Mouse (Mus musculus) B cell, adult 2 months (primary cell): ENCODE data around the gene Sgms1.

Source experiments
- DNase-seq, 2 experiments: peaks; one replicate each; pipeline ENCODE4 v3.0.0; 2022

The Sgms1 gene

DNA sequence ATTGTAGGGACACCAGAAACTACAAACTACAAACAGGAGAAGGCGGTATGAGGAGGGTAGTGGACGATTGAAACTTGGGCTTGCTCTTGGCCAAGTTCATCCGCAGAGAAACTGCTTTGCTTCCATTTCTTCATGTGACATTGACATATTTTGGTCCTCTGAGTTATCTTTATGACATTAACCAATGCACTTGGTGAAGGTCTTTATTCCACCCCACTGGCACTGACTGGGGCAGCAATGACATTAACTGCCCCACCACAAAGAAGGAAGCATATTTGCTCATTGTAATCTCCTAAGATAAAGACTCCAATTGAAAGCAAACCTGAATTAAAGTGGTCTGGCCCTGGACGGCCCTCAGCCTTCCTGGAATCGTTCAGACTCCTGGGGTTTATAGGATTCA, 100.6 kb downstream of the Sgms1 start:
- DNase-seq: no peak

DNA sequence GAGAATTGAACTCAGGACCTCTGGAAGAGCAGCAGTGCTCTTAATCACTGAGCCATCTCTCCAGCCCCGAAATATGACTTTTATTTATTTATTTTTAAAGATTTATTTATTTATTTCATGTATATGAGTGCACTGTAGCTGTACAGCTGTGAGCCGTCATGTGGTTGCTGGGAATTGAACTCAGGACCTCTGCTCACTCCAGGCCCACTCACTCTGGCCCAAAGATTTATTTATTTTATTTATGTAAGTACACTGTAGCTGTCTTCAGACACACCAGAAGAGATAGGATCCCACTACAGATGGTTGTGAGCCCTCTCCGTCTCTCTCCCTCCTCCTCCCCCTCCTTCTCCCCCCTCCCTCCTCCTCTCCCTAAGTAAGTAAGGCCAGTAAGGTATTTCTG, 101.7 kb downstream of the Sgms1 start:
- no peak for DNase-seq

DNA sequence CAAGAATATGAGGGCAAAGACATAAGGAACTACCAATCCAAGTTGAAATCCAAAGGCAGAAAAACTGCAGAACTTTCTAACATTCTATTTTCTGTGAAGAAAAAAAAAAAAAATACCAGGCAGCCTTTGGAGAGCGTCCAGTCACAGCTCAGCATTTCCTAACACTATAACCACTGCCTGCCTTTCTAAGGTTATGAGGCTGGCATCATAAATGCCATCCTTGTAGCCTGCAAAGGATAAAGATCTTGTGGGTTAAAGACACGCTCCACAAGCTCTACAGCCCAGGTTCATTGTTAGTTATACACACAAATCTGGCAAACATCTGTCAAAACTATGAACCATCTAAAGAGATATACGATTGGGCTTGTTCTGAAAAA, 104.1 kb downstream of the Sgms1 start:
- DNase-seq: no peak

DNA sequence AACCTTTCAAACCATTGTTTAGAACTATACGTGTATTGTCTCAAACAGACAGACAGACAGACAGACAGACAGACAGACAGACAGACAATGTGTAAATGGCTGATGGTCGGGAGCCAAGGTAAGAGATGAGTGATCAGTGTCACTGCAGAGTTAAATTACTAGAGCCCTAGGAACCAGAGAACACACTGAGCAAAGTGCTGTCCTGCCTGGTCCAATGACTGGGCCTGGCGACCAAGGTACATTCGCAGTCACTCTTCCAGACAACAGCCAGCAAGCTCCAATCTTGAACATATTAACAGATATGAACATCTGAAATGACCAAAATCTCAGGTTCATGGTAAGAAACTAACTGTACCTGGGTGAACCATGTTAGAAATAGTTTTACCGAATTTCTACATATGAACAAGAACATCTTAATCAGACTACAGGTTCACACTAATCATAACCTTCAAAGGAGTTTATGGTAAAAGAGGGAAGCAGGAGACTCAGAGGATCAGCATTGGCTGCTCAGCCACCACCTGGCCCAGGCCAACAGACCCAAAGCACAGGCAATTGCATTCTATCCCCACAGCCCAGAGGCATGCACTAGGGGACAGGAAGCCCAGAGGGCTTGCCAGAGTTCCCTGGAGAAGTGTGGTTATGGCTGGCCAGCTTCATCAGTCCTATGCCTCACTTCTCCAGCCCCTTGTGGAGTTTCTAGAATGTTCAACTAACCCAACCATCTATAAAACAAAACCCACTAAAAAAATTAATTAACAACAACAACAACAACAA, 104.6 kb downstream of the Sgms1 start:
- no peak for DNase-seq

DNA sequence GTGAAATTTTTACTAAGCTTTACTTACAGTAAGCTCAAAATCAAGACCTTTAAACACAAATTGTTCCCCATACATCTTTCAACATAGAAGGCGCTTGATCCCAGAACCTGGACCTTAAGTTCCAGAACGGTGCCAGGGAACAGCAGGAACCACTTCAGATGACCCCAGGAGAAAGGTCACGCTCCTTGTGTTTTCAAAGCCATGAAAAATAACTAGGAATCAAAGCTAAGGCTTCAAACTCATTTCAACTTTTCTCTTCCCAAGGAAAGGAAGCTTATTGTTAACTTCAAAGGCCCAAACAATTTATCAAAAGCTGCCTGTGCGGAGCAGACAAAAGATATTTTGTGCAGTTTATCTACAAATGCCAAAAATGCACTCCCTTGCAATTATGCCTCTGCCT, 107.6 kb downstream of the Sgms1 start:
- DNase-seq: no peak

DNA sequence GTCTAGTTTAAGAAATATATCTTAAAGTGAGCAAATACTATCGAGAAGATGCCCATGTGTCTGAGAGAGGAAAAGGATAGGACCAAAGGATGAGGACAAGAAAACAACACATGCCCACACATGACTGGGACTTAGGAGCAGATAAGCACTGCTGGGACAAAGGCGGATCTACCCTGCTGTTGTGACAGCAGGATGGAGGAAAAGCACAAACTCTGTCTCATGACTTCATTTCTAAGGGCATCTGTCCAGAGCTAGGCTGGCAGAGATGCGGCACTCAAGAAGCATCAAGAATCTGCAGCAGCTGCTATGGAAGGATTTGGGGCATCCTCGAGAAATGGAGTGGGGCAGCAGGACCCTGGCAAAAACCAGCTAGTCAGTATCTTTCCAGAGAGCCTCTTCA, 109.1 kb downstream of the Sgms1 start:
- no peak for DNase-seq

DNA sequence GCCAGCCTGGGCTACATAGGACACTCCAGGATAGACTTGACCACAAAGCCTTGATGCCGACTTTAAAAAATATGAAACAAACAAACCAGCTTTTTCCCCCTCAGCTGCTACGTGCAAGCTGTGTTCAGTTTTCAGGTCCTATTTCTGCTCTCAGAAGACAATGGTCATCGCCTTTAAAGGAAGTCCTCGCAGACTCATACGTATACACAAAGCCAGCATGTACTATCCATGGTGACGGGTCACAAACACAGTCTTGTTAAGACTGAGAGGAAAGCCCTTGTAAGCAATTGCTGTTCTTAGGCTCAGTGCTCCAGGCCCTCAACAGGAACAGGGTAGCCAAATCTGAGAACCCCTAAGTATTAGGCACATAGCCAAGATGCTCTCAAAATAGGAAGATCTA, 110.1 kb downstream of the Sgms1 start:
- DNase-seq: peak; percentile 23 to 31

DNA sequence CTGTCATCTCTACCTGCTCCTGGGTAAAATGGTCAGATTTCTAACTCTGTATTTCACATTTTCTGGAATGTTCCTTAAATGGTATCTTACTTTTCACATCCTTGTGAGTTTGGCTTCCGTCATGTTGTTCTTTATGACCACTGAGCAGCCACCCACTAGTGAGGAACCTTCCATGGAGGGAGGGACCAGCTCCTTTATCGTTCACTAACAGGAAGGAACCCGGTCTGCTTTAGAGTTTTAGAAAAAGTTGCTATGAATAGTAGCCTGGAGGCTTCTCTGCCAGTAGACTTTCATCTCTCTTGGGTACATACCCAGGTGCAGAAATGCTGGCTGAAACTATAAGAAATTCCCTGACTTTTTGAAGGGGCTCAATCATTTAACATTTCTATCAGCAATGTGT, 111.6 kb downstream of the Sgms1 start:
- DNase-seq: no peak

DNA sequence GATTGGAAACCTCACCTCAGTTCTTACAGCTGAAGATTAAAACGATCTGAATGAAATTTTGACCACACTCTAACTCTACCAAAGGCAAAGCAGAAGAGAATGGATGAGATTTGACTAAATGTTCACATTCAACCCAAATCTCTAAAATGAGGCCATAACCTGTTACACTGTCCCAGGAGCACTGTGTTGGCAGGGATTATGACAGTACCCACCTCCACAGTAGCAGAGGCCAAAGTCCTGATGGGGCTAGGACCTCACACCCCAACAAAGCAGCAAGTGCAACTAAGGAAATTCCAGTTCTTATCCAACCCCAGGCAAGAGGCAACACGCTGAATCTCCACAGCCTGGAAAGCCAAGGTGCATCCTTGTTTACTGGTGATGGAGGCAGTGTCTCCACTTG, 112.2 kb downstream of the Sgms1 start:
- DNase-seq: no peak

DNA sequence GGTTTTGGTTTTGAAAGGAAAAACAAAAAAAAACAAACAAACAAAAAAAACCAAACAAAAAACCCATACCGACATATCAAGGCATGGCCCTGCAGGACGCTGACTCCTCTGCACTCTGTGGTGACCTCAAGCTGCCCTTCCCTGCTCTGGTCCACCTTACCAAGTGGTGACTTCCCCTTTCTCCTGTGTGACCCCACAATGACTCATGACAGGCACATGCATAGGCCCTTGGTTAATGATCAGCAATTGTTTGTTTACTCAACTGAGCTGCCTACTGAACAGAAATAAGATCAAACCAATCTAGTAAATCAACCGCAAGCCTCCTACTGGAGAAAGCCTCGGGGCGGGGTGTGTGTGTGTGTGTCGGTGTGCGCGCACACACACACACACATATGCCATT, 112.7 kb downstream of the Sgms1 start:
- DNase-seq: peak; percentile 50 to 59

DNA sequence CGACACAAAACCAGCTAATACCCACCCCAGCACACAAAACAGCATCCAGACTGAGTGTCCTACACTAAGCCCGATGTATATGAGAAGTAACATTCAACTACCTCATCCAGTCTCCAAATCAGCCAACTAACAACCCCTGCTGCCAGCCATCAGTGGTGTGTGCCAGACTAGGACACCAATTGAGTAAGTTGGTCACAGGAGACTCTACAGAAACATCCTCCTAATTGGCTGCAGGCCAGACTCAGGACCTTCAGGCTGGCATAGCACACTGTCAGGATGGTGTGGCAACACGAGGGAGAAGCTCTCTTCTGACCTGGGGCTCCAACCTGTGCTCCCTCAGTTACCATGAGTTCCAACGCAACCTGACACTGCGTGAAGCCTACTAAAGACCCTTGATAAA, 113.3 kb downstream of the Sgms1 start:
- DNase-seq: peak in 1 of 2 experiments; percentile 25

DNA sequence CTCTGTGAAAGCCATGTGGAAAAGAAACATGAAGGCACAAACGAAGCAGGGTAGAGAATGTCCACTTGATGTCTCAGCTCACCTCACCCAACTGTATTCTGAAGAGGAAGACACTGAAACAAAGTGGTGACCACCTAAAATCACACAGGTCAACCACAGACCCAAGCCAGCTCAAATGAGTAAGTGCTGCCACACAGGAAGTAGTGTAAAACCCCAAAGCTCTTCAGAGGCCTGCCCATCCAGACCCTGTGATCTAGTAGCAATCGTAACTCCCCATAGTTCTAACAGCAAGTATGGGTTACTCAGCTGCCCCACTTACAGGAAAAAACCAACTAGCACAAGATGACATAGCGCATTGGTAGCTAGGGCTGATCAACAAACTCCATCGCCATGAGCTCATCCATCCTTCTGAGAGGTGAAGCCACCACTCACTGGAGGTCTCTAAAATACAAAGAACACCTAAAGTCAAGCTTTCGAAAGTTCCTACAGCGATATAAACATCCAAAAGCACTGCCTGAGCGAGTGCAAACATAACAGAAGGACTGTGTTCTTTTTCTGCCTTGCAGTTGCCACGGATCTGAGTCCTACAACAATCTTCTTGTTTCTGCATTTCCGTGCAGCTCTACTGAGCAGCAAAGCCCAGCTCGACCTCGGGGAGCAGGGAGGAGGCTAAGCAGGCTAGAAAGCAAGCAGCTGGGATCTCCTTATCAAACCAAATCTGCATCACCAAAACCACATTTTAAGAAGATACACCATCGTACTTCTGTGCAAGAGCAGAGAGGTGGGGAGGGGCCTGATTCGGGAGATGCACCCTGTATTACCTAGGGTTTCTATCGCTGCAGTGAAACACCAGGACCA, 114.2 kb downstream of the Sgms1 start:
- DNase-seq: peak; percentile 70 to 74

DNA sequence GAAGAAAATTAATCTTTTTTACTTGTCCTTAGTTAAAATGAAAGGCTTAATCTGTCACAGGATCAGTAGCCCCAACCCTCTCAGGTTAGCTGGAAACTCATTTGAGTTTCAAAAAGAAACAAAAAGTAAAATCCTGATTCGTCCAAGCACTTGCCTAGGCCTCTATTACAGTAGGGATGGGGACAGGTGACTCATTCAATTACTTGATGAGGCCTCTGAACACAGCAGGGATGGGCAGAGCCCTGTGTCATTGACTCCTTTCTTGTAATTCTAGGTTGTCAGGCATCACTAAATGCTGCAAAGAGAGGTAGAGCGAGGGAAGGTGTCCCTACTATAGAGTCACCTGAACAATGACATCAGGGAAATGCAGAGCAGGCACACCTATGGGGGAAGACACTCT, 115.4 kb downstream of the Sgms1 start:
- peak in 1 of 2 experiments; percentile 22 for DNase-seq

DNA sequence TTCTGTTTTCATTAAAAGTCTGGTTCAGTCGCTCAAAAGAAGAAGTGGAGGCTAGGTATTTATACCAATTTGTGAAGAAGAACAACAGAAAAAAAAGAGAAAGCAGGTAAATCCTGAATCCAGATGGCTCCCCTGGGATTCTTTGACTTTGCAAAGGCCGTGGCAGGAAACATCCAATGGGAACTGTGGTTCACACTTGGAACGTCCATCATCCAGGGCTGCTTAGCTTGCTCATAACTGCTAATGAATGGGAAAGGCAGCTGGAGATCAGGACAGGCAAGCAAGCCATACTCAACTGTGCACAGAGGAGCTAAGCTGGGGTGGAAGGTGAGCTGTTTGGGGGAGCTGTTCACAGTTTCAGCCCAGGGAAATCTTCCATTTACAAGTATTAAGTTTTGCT, 115.8 kb downstream of the Sgms1 start:
- no peak for DNase-seq

DNA sequence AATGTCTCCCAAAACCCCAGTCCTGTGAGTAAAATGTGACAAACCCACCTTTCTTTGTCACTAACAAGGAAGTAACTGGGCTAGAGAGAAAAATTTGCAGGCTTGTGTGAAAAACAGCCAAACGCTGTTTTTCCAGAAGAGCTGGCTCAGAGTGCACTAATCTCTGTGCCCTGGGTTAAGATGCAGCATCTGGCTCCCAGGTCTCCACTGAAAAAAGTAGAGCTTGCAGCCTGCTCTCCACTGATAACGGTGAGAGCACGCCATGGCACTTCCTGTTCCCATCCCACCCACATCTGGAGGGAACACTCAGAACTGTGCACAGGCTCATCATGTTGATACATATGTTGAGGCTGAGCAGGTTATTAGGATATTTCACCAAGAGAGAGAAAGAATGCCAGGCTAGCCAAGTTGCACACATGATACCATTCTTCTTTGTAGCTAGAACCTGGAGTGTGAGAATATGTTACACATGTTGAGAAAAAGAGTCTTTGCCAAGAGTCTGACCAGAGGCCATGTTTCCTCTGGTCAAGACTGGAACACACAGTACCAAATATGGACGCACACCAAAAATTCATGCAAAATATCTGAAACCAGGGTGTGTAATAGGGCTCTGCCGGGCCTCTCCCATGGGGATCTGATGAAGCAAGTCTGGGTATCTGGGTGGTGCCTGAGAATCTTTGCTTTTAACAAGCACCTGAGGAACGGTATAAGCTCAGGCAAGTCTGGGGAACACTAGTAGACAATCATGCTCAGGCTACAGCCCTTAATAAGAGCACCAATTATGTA, 116.8 kb downstream of the Sgms1 start:
- peak in 1 of 2 experiments; percentile 44 for DNase-seq

DNA sequence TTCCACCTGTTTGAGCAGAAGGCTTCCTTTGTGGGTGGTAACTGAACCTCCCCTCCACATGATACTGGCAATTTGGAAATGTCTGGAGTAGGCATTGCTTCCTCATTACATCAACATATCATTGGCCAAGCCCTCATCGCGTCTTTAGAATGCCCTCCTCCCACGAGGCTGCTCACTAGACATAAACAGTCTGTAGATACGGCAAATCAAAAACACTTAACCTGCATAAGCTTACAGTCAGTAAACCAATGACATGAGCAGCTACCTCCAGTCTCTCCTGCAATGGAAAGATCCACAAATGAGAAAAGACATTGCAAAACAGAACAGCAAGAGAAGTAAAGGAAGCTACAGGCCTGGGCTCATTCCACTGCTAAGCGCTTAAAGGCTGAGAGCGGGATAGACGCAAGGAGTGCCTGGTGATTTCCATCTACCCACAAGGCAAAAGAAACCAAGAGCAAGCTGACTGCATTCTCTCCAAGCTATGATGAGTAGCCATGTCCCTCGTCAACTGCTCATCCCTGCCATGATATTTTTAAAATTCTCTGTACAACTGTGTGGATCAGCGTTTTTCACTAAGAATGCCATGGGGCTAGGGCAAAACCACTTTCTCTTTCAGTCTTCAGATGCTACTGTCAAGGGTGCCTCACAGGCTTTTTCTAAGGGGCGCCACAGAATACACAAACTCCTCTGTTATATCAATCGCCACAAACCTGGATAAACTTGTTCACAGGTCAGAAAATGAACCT, 117.9 kb downstream of the Sgms1 start:
- DNase-seq: peak in 1 of 2 experiments; percentile 17

DNA sequence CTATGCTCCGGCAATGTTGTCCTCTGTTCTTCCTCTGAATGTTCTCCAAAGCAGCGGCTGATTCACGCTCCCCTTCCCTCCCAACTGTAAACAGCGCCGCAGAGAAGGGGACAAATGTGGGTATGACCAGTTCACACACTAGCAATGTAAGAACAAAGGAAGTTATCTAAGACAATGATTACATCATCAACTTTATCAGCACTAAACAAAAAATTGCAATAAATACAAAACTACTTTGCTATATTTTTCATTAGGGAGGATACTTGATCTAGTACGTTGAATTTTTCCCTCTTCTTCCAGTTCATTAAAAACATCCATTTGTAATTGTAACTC, 119.7 kb downstream of the Sgms1 start:
- DNase-seq: no peak

DNA sequence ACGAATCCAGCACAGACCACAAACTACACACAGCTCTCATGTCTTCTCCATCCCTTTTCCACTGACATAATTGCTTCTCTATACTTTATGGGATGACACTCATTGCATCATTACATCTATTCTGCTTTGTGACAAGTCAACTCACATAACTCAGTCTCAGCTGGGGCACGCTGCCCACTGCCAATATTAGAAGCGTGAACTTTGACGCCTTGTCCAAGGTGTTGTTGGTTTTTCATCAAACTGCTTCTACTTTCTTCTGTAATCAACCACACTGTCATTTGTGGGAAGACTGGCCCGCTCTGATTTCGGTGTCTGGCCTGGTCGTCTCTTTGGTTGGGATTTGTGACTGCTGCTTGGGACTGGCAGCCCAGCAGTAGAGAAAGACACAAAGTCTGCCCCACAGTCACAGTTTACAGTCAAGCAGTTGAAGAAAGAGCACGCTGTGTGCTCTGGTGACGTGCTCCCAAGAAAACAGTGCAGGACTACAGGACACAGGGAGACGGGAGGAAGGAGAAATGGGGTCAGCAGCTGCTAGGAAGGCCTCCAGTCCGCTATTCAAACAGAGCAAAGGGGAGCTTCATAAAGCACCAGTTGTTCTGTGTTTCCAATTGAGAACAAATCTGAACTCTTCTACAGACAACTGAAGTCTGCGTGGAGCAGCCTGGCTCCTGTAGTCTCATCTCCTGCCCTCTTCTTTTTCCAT, 120.2 kb downstream of the Sgms1 start:
- DNase-seq: no peak

DNA sequence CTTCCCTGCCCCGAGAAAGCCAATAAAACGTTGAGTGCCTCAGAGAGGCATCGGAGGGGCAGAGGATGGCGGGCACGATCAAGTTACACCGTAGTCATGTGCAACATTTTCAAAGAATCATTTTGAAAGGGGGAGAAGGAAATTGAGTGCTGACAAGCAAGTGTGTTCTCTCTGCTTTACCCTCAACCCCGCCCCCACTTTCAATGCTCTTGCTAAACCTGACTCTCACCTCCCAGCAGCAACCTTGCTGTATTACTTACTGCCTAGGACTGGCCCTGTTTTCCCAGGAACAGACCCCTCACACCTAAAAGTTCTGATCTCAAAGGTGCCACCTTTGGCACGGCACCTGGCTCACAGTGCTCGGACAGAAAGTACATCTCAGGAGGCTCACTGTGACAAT, 121.0 kb downstream of the Sgms1 start:
- DNase-seq: no peak

DNA sequence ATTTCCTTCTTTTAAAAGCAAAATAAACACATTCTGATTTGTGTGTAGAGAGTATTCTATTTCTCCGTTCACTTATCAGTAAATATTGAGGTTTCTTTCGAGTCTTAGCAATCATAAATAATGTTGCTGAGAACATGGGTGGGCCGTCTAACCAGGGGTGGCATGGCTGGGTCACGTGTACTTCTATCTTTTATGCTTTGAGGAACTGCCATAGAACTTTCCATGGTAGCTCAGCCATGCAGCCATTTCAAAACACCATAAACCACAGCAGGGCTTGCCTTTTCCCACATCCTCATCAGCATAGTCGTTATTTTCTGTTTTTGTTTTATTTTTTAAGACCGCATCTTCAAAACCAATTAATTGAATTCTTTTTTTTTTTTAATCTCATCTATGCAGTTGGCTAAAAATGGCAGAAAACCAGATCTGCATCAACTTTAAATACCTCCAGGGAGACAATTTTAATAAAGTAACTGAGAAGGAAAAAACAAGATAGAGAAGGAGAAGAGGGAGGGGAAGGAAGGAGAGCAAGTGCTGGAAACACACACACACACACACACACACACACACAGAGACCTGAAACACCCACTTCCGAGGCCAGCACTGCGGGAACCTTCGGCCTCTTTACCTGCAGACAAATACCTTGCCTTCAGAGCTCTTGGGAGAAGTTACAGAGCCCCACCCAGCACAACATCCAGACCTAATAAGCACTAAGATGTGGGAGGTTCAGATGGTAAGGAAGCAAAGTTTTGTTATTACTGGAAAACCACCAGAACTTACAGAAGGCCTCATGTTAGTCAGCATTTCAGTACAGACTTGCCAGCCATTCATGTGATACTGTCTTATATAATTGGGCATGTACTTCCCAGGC, 122.9 kb downstream of the Sgms1 start:
- peak; percentile 64 to 70 for DNase-seq

DNA sequence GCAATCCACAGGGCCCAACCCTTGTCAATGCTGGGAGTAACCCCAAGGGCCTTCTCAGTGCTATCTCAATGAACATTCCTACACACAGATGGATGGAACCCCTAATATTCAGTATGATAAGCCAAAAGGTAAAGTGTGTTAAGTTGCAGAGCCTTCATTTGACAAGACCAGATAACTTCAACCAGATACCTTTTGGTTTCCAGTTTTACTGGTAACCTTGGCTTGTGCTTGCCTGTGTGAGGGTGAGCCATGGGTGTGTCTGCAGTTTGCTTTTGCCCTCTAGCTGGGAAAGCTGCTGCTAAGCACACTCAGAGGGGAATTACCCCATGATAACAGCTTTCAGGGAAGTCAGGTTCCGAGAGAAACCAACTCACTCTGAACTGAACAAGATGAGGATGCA, 125.8 kb downstream of the Sgms1 start:
- no peak for DNase-seq
